Mouse (Mus musculus): ENCODE data around the gene Vwa3b. TPM values are rescaled to one million over a fixed set of nuclear protein-coding genes. Genes with fewer than 3 reads are reported as not detected.

Vwa3b gene
- polyA plus RNA-seq, 1 experiment from 2014 or later = 0.24 TPM

DNA sequence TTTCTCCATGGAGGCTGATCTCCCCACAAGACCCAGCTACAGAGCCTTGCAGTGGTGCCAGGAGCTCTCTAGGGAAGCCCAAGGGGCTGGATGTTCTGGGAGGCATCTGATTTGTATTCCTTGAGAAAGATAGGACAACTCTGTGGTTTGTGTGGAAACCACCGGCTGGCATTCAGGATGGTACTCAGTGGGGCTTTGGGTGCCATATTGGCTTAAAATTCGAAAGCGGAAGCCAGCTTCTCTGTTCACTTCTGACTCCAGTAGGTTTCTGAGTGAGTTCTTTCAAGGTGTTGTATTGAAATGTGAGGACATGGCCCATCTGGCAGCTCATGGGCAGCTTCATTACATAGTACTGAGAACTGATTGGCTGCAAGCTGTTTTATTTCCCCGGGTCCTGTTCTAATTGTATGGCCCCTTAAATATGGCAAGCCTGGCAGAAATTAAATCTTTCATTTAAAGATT, 71.7 kb downstream of the Vwa3b start:
- ATAC-seq (ENCODE audit: extremely low read depth, insufficient number of reproducible peaks, low FRiP score, low TSS enrichment) = no peak
- Histone ChIP-seq H3K36me3 (no peaks in the 10 kb centered on the region), H3K4me2 (no peak overlapping the region), H3K27ac (replicated peaks) (no peak overlapping the region), H3K4me1 (no peaks in the 10 kb centered on the region), H3K9ac (no peak overlapping the region), H3K27me3 (replicated peaks) (no peaks in the 10 kb centered on the region), H3K9me3 (no peaks in the 10 kb centered on the region; the same call in 1 of the 2 replicates), H3K4me3 (no peak overlapping the region)
- WGBS = 86% methylated on average over 4 of the region's 4 CpGs

DNA sequence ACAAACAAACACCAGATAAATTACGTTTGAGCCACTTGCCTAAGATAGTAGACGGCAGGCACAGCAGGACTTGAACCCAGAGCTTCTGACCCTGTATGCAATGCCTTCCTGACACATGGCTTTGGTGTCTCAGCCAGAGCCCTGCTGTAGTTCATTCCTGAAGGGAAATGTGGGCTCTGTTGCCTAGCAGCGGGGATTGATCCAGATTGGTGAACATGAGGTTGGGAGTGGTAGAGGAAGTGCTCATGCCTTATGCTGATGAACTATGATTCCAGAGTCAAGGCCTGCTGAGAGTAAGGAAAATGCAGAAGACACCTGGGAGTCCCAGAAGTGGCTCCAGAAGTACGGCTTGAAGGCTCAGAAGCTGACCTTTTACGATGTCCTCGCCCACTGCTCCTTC, 74.0 kb downstream of the Vwa3b start:
- Histone ChIP-seq H3K9me3 (no peaks in the 10 kb centered on the region), H3K27ac (replicated peaks) (no peak overlapping the region), H3K4me3 (no peak overlapping the region), H3K36me3 (no peaks in the 10 kb centered on the region), H3K27me3 (replicated peaks) (no peaks in the 10 kb centered on the region), H3K4me1 (no peaks in the 10 kb centered on the region), H3K9ac (no peak overlapping the region), H3K4me2 (no peak overlapping the region)
- ATAC-seq (ENCODE audit: extremely low read depth, insufficient number of reproducible peaks, low FRiP score, low TSS enrichment) = no peak
- 84% methylated on average over 6 of the region's 6 CpGs for WGBS

DNA sequence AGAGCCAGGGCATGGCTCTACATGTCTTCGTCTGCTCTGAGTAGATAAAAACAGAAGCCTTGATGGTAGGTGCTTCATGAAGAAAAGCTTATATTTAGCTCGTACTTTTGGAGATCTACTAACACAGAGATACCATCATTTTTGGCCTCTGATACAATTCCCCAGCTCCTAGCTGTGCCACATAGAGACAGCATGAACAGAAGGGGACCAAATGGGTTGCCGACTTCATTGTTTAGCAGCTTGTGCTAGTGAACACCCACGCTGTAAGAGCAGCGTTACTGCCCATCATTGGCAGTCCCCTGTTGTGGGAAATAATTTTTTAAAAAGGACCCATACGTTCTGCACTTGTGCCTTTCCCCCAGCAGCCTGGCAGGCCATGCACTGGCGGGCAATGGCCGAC, 74.6 kb downstream of the Vwa3b start:
- 80% methylated on average over 8 of the region's 8 CpGs for WGBS
- no peaks in the 10 kb centered on the region for H3K9me3 ChIP-seq

DNA sequence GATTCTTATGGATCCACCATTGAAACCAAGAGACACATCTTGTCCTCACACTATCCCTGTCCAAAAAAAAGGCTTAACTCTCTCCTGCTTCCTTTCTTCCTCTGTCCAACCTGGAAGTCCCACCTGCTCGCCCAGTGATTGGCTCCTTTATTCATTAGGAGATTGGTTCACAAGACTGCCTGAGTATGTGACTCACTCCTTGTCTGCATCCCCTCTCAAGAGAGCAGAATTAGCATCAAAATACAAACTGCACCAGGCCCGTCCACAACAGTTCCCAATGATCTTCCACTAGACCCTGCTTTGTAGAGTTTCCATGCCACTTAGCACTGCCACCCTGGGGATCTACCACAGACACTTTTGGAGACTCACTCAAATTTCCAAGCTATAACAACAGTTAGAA, 75.3 kb downstream of the Vwa3b start:
- H3K9ac ChIP-seq = no peak overlapping the region
- no peak overlapping the region for H3K4me2 ChIP-seq
- H3K36me3 ChIP-seq = no peaks in the 10 kb centered on the region
- H3K27ac ChIP-seq (replicated peaks) = no peak overlapping the region
- H3K27me3 ChIP-seq (replicated peaks) = no peaks in the 10 kb centered on the region
- H3K4me1 ChIP-seq = no peaks in the 10 kb centered on the region
- 45% methylated on average over 2 of the region's 2 CpGs for WGBS
- no peak overlapping the region for H3K4me3 ChIP-seq
- no peaks in the 10 kb centered on the region for H3K9me3 ChIP-seq
- ATAC-seq (ENCODE audit: extremely low read depth, insufficient number of reproducible peaks, low FRiP score, low TSS enrichment) = no peak

More for the DNA sequence above, 74.6 kb downstream of the Vwa3b start:
- no peak overlapping the region for H3K27ac ChIP-seq (replicated peaks)
- no peak overlapping the region for H3K4me2 ChIP-seq
- no peak overlapping the region for H3K4me3 ChIP-seq
- no peaks in the 10 kb centered on the region for H3K4me1 ChIP-seq
- H3K9ac ChIP-seq = no peak overlapping the region
- no peak for ATAC-seq (ENCODE audit: extremely low read depth, insufficient number of reproducible peaks, low FRiP score, low TSS enrichment)
- no peaks in the 10 kb centered on the region for H3K27me3 ChIP-seq (replicated peaks)
- H3K36me3 ChIP-seq = no peaks in the 10 kb centered on the region

DNA sequence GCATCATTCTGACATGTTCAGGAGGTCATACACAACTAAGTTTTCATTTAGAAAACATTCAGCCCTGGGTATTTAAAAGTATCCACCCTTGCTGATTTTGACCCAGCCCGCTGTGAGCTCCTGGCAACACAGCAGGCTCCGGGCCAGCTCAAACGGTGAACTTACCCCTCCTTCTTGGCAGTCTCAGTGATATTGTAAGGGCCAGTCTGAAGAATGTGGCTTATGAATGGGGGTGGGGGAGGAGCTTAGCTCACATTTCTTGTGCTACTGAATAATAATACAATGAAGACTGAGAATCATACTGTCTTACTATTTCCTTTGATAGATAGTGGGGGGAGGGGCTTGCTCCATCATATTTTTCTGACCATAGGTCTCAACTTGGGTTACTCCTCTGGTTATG, 78.8 kb downstream of the Vwa3b start:
- Histone ChIP-seq H3K4me3 (no peak overlapping the region), H3K36me3 (no peaks in the 10 kb centered on the region), H3K9ac (no peak overlapping the region), H3K27ac (replicated peaks) (no peak overlapping the region), H3K27me3 (replicated peaks) (no peaks in the 10 kb centered on the region), H3K9me3 (no peaks in the 10 kb centered on the region), H3K4me1 (0 out of 2 replicates have a peak, but pooled peaks cover 7% of the 10 kb centered on the region), H3K4me2 (no peak overlapping the region)
- WGBS = 64% methylated on average over 3 of the region's 3 CpGs
- no peak for ATAC-seq (ENCODE audit: extremely low read depth, insufficient number of reproducible peaks, low FRiP score, low TSS enrichment)

DNA sequence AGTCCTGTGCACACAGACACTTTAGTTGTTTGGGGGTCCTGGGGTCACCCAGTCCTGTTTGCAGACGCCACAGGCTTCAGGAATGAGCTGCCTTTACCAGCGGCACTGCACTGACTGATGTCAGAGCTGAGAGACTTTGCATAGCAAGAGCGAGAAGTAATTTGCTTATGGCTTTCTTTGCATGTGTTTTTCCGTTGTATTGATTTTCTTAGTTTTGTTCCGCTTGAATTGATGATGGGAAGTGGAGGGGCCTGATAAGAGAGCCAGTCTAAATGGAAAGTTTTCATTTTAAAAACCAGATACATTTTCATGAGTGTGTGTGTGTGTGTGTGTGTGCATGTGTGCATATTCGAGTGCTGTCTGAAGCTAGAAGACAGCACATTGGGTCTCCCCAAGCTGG, 87.4 kb downstream of the Vwa3b start:
- ATAC-seq (ENCODE audit: extremely low read depth, insufficient number of reproducible peaks, low FRiP score, low TSS enrichment) = no peak
- 70% methylated on average over 6 of the region's 6 CpGs for WGBS
- no peak overlapping the region for H3K9ac ChIP-seq
- no peaks in the 10 kb centered on the region for H3K27me3 ChIP-seq (replicated peaks)
- H3K9me3 ChIP-seq = no peaks in the 10 kb centered on the region
- H3K4me1 ChIP-seq = no peaks in the 10 kb centered on the region
- H3K4me3 ChIP-seq = no peak overlapping the region
- no peak overlapping the region for H3K27ac ChIP-seq (replicated peaks)
- no peak overlapping the region for H3K4me2 ChIP-seq
- H3K36me3 ChIP-seq = no peaks in the 10 kb centered on the region

DNA sequence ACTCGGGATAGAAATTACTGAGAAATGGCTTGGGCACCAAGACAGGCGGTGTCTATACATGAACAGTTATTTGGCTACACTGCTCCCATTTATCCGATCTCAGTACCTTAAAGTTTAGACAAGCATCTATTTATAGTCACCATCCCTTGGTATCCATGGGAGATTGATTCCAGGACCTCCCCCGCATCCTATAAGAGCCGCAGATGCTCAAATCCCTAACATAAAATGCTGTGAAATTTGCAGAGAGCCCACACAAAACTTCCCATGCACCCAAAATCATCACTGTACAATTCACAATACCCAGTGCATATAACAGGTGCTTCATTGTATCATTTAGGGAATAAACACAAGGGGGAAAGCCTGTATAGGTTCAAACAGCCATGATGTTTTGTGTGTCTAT, 89.5 kb downstream of the Vwa3b start:
- Histone ChIP-seq H3K4me2 (no peak overlapping the region), H3K4me3 (no peak overlapping the region), H3K4me1 (no peaks in the 10 kb centered on the region), H3K27ac (replicated peaks) (no peak overlapping the region), H3K9ac (no peak overlapping the region), H3K27me3 (replicated peaks) (no peaks in the 10 kb centered on the region), H3K36me3 (no peaks in the 10 kb centered on the region), H3K9me3 (no peaks in the 10 kb centered on the region)
- 77% methylated on average over 5 of the region's 5 CpGs for WGBS
- no peak for ATAC-seq (ENCODE audit: extremely low read depth, insufficient number of reproducible peaks, low FRiP score, low TSS enrichment)

DNA sequence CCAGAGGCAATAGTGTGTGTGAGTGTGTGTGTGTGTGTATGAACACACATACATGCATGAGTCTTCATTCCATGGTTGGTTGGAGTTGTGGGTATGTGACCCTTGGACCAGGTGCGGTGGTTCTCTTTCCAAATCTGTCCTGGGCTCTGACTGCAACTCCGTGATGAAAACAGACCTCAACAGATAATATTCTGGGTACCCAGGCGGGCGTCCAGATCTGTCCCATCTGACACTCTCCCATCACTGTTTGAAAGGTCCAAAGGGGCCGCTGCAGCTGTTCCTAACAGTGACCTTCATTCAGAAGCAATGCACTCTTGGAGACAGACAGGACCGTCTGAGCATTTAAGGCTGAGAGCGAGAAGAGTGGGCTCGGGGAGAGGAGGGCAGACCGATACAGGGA, 90.2 kb downstream of the Vwa3b start:
- WGBS = 78% methylated on average over 9 of the region's 9 CpGs
- Histone ChIP-seq H3K4me3 (no peak overlapping the region), H3K27ac (replicated peaks) (no peak overlapping the region), H3K4me1 (no peaks in the 10 kb centered on the region), H3K4me2 (no peak overlapping the region), H3K9me3 (no peaks in the 10 kb centered on the region), H3K27me3 (replicated peaks) (no peaks in the 10 kb centered on the region), H3K9ac (no peak overlapping the region), H3K36me3 (no peaks in the 10 kb centered on the region)
- ATAC-seq (ENCODE audit: extremely low read depth, insufficient number of reproducible peaks, low FRiP score, low TSS enrichment) = no peak

DNA sequence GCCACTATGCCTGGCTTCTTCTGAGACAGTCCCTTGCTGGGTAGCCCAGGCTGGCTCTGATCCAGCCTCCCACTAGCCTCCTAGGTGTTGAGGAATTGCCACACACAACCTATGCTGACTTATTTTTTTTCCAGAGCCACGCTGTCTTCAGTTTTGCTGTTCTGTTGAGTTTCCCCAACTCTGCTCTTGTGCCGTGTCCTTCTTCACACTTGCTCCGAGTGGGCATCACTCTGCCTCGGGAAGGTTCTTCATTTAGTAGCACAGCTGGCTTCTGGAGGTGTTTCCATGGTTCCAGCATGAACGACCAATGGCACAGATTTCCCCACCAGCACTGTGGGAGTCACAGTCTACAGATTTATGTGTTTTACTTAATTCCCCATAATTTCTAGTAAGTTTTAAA, 91.6 kb downstream of the Vwa3b start:
- WGBS = 86% methylated on average over 5 of the region's 5 CpGs
- no peak for ATAC-seq (ENCODE audit: extremely low read depth, insufficient number of reproducible peaks, low FRiP score, low TSS enrichment)
- no peaks in the 10 kb centered on the region for H3K4me1 ChIP-seq

DNA sequence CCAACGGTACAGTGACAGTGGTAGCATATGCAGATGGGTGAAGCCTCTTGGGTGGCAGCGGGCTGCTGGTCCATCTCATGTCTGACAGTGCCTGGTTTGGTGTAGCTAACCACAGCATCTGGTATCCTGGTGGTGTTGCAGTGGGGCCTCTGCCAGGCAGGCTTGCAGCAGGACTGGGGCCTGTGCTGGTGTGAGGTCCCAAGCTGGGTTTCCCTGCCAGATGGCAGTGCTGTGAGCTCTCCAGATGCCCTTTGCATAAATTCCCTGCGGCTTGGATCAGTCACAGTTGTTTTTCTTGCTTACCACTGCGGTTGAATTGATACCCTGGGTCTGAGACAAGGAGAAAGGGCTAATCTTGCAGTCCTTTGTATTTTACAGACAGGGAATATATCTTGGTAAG, 95.9 kb downstream of the Vwa3b start:
- 35% methylated on average over 4 of the region's 4 CpGs for WGBS
- ATAC-seq (ENCODE audit: extremely low read depth, insufficient number of reproducible peaks, low FRiP score, low TSS enrichment) = no peak
- Histone ChIP-seq H3K27ac (replicated peaks) (no peak overlapping the region), H3K4me2 (no peak overlapping the region), H3K9me3 (no peaks in the 10 kb centered on the region), H3K36me3 (no peaks in the 10 kb centered on the region), H3K4me1 (no peaks in the 10 kb centered on the region), H3K4me3 (no peak overlapping the region), H3K9ac (no peak overlapping the region), H3K27me3 (replicated peaks) (no peaks in the 10 kb centered on the region)

More for the DNA sequence above, 91.6 kb downstream of the Vwa3b start:
- Histone ChIP-seq H3K4me2 (no peak overlapping the region), H3K4me3 (no peak overlapping the region), H3K27ac (replicated peaks) (no peak overlapping the region), H3K9ac (no peak overlapping the region), H3K9me3 (no peaks in the 10 kb centered on the region), H3K27me3 (replicated peaks) (no peaks in the 10 kb centered on the region), H3K36me3 (no peaks in the 10 kb centered on the region)

DNA sequence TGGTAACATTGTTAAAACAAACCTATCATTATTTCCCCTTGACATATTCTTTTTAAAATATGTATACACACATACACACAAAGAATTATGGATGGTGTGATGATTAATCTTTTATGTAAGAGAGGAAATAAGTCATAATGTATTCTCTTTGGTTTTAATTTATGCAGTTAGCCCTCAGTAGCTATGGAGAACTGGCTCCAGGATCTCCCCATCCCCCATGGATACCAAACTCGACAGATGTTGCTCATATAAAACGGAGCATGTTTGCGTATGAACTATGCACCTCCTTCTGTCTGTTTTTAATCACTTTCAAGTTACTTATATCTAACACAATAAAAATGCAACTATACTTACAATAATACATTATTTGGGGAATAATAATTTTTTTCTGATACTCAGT, 96.4 kb downstream of the Vwa3b start:
- H3K4me2 ChIP-seq = no peak overlapping the region
- no peak overlapping the region for H3K27ac ChIP-seq (replicated peaks)
- H3K9me3 ChIP-seq = no peaks in the 10 kb centered on the region
- no peak for ATAC-seq (ENCODE audit: extremely low read depth, insufficient number of reproducible peaks, low FRiP score, low TSS enrichment)
- H3K9ac ChIP-seq = no peak overlapping the region
- H3K4me3 ChIP-seq = no peak overlapping the region
- H3K27me3 ChIP-seq (replicated peaks) = no peaks in the 10 kb centered on the region
- WGBS = 66% methylated on average over 3 of the region's 3 CpGs
- no peaks in the 10 kb centered on the region for H3K36me3 ChIP-seq
- no peaks in the 10 kb centered on the region for H3K4me1 ChIP-seq

DNA sequence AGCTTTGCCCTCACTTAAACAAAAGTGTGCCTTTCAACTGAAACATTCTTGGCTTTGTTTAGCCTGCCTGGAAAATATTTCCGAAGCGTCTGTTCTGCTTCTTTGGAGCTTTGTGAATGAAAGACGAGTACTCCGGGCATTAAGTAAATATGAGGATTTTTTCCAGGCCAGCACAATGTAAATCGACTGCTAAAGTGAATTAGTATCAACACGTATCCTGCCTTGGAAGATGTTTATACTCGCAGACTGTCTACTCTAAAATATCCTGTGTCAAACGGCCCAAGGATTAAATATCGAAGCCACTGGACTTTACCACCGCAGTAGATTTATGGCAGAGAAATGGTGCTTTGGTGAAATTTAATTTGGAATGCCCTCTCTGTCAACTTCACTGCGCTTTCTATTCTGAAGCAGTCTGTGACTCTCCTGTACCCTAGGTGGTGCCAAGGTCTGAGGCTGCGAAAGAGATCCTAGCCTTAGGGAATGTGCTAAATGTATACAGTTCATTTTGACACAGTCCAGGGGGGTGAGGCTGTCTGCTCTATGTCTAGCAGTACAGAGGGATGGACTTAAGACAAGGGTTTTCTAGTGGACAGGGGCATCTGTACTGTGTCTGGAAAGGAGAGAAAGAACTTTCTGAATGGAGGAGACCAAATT, 98.4 kb downstream of the Vwa3b start:
- 70% methylated on average over 12 of the region's 12 CpGs for WGBS
- Histone ChIP-seq H3K4me3 (no peak overlapping the region), H3K4me1 (no peaks in the 10 kb centered on the region), H3K9ac (no peak overlapping the region), H3K27ac (replicated peaks) (no peak overlapping the region), H3K36me3 (no peaks in the 10 kb centered on the region), H3K27me3 (replicated peaks) (no peaks in the 10 kb centered on the region), H3K4me2 (no peak overlapping the region), H3K9me3 (no peaks in the 10 kb centered on the region)
- ATAC-seq (ENCODE audit: extremely low read depth, insufficient number of reproducible peaks, low FRiP score, low TSS enrichment) = no peak
